Mouse (Mus musculus) midbrain, embryonic 16.5 days (tissue): ENCODE measurements around the gene Ccdc113. TPM values are rescaled to one million over a fixed set of nuclear protein-coding genes. Genes with fewer than 3 reads are reported as not detected.

Source experiments
- ATAC-seq: fragments of 200-750 bp; cut with Nextera tagmentation; 2 replicates; pipeline ENCODE4 v1.8.0; 2017; ENCODE audit warnings: moderate TSS enrichment
- H3K27ac ChIP-seq: fragments of 300-500 bp; sonication (generic); 2 replicates; pipeline ENCODE4 v1.5.1; 2014; ENCODE audit warnings: mild to moderate bottlenecking, low read length, mixed read lengths
- H3K27me3 ChIP-seq: fragments of 300-500 bp; sonication (generic); 2 replicates; pipeline ENCODE4 v1.6.1; 2014; ENCODE audit warnings: low read depth, low read length, mixed read lengths; ENCODE audit not compliant: control insufficient read depth, insufficient read depth
- H3K36me3 ChIP-seq: fragments of 300-500 bp; sonication (generic); 2 replicates; pipeline ENCODE4 v1.6.1; 2014; ENCODE audit warnings: mild to moderate bottlenecking, low read length, moderate library complexity, mixed read lengths; ENCODE audit not compliant: control insufficient read depth, insufficient read depth
- H3K4me1 ChIP-seq: fragments of 300-500 bp; sonication (generic); 2 replicates; pipeline ENCODE4 v1.6.1; 2014; ENCODE audit warnings: mild to moderate bottlenecking, low read length, mixed read lengths; ENCODE audit not compliant: control insufficient read depth, insufficient read depth
- H3K4me2 ChIP-seq: fragments of 300-500 bp; sonication (generic); 2 replicates; pipeline ENCODE4 v1.6.1; 2014; ENCODE audit warnings: mild to moderate bottlenecking, low read length, mixed read lengths
- H3K4me3 ChIP-seq: fragments of 300-500 bp; sonication (generic); 2 replicates; pipeline ENCODE4 v1.5.1; 2014; ENCODE audit warnings: low read depth, mild to moderate bottlenecking, low read length, moderate library complexity, mixed read lengths
- H3K9ac ChIP-seq: fragments of 300-500 bp; sonication (generic); 2 replicates; pipeline ENCODE4 v1.6.1; 2014; ENCODE audit warnings: low read depth, low read length, mixed read lengths
- H3K9me3 ChIP-seq: fragments of 300-500 bp; sonication (generic); replicated peaks from 2 replicates; pipeline ENCODE4 v1.6.1; 2014; ENCODE audit warnings: mild to moderate bottlenecking, low read length, mixed read lengths; ENCODE audit not compliant: control insufficient read depth, poor library complexity, severe bottlenecking
- WGBS: fragments of 180-500 bp; shearing (Covaris S2); extraction: QIAGEN DNeasy Blood & Tissue Kit; methylation state at CpG from one replicate; pipeline ENCODE4 v1.1.7; 2014; 5-methylcytosine and 5-hydroxymethylcytosine counted together
- polyA plus RNA-seq: library from polyadenylated mRNA; unstranded; fragments of >200 nt; fragmentation: Nextera tagmentation; extraction: Ambion mirVana; gene quantifications from 2 replicates; pipeline ENCODE4 v1.2.1, GENCODE M21; 2015

Gene Ccdc113
- 2.4 and 2.7 TPM in 2 replicates for polyA plus RNA-seq

DNA sequence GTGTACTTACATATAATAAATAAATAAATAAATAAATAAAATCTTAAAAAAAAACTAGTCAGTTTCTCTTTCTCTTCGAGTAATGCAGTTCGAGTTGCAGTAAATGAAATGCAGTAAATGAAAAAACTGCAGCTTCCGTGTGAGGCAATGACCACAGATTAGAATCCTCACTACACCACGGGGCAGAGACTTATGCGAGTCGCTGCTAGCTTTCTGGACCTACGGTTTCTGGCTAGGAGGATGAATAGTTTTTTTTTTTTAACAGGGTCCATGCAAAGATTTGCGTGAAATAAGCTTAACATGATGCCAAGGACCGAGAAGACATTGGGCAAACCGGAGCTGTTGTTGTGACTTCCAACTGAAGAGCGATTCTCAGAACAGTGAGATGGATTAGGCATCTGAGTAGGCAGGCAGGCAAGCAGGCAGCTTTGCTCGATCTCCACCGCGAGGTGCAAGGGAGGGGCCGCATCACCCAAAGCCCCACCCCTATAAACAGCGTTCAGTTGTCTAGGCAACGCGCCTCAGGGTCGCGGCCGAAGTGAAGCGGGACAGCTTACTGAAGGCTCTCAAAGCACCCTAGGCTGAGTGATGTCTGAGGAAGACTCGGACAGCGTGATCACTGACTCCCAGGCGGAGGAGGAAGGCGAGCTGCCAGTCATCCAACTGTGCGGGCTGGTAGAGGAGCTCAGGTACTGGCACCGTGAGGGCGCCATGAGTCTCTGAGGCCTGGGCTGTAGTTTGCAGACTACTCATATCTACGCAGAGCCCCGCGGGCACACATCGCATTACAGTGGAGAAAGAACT lies at the start of gene Ccdc113:
Ccdc113 (plus strand) TSS at position 502 of the 804 bp plus-strand sequence.
- Histone ChIP-seq H3K27me3 (no peaks in the 10 kb centered on the region), H3K27ac (no peak within 1 kb of the TSS), H3K36me3 (no peaks in the 10 kb centered on the region), H3K9me3 (no peaks in the 10 kb centered on the region), H3K9ac (peak within 1 kb of the TSS; percentile 61), H3K4me2 (peak within 1 kb of the TSS; percentile 70), H3K4me1 (peaks cover 4% of the 10 kb centered on the region; the same call in 1 of the 2 replicates), H3K4me3 (peak within 1 kb of the TSS; percentile 46)
- ATAC-seq: peak; percentile 92
- WGBS: 4% methylated on average over 33 of the region's 33 CpGs

DNA sequence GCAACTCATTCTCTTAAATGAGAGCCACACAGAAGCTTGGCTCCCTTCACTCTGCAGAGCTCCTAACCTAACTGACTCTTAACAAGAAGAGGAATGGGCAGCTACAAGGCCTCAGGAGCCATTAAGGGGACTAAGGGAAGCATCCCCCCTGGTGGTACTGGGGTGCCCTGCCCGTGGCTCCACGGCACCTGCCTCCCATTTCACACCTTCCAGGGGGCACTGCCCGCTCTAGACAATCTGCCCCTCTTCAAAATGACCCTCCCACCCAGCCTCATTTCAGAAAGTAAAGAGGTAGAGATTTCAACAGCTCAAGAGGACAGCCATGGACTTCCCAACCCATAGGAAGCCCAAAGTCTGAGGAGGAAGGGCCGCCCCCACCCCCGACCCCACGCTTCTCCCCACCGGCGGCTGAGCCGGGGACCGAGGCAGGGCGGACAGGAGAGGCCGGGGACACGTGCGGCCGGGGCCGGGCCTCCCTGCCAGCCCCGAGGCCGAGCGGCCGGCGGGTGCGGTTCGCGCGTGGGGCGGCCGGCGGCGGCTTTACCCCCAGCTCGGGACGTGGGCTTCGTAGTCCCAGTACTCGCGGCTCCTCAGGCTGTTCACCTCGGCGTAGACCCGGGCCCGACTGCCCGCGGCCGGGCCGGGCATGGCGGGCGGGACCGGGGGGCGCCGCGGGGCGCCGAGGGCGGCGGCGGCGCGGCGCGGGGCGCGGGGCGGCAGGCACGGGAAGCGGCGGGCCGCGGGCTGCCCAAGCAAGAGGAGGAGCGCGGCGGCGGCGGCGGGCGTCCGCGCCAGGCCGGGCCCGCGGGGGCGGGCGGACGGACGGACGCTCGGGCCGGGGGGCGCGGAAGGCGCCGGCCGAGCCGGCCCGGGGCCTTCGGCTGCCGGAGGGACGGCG lies 45.8 kb upstream of the Ccdc113 start:
- Histone ChIP-seq H3K4me3 (peak overlapping the region; percentile 98), H3K9ac (peak overlapping the region; percentile 92), H3K9me3 (no peaks in the 10 kb centered on the region), H3K4me2 (peak overlapping the region; percentile 91), H3K36me3 (peaks cover 15% of the 10 kb centered on the region; the same call in 1 of the 2 replicates), H3K27ac (peak overlapping the region; percentile 67), H3K27me3 (no peaks in the 10 kb centered on the region), H3K4me1 (peaks cover 16% of the 10 kb centered on the region)
- WGBS: under 1% methylated on average over 50 of the region's 95 CpGs
- ATAC-seq: peak; percentile 38; the same call in 1 of the 2 replicates

DNA sequence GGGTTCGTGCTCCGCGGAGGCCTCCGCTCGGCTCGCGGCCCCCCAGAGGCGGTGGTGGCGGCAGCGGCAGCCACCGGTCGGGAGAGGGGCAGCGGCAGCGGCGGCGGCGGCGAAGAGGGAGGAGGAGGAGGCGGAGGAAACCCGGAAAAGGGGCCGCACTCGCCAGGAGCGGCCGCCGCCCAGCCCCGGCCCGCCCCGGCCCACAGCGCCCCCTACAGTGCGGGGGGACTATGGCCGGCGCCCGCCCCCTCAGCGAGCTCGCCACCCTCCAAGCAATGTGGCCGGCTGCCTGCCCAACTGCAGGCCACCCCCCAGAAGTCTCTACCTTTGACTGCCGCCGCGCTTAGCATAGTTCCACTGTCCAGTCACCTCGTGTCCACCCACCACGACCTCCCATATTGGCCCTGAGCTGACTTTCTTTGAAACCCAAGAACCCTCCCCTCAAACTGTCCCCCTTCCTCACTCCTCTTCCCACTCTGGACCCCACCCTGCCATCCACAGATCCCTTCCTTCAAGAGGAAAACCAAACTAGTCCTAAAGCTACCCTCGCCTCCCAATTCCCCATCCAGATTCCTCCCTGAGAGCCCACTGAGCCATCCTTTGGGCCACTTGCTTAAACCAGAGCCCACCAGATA lies 45.1 kb upstream of the Ccdc113 start:
- H3K36me3 ChIP-seq: peaks cover 10% of the 10 kb centered on the region; the same call in 1 of the 2 replicates
- H3K27me3 ChIP-seq: no peaks in the 10 kb centered on the region
- H3K4me3 ChIP-seq: peak overlapping the region; percentile 98
- peak overlapping the region; percentile 67 for H3K27ac ChIP-seq
- no peaks in the 10 kb centered on the region for H3K9me3 ChIP-seq
- H3K9ac ChIP-seq: peak overlapping the region; percentile 92
- ATAC-seq: peak; percentile 90
- 3% methylated on average over 18 of the region's 42 CpGs for WGBS
- H3K4me1 ChIP-seq: peaks cover 16% of the 10 kb centered on the region
- H3K4me2 ChIP-seq: peak overlapping the region; percentile 75

DNA sequence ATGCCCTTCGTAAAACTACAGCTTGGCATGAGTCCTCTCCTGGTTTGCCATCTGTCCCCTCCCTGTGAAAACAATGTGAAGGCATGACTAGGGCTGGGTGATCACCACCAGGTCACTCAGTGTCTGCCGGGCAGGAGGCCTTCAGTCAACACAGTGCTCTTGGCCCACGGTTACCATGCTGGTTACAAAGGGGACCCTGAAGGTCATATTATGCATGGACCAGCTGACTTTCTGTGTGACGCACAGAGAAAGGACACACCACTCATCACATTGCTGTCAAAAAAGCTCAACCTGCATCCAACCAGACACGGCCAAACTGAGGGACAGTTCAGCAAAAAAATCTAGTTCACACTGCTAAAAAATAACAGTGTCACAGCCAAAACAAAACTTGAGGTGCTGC lies 43.9 kb upstream of the Ccdc113 start, which contains the start of gene Csnk2a2:
Csnk2a2 (minus strand) TSS at position 34 of the 400 bp plus-strand sequence.
- no peak for ATAC-seq
- Histone ChIP-seq H3K9ac (peak within 1 kb of the TSS; percentile 92), H3K27me3 (no peaks in the 10 kb centered on the region), H3K4me2 (peak within 1 kb of the TSS; percentile 75), H3K4me3 (peak within 1 kb of the TSS; percentile 98), H3K4me1 (peaks cover 16% of the 10 kb centered on the region), H3K9me3 (no peaks in the 10 kb centered on the region), H3K27ac (peak within 1 kb of the TSS; percentile 53; the same call in 1 of the 2 replicates), H3K36me3 (peaks cover 5% of the 10 kb centered on the region; the same call in 1 of the 2 replicates)
- WGBS: 88% methylated on average over 5 of the region's 5 CpGs

DNA sequence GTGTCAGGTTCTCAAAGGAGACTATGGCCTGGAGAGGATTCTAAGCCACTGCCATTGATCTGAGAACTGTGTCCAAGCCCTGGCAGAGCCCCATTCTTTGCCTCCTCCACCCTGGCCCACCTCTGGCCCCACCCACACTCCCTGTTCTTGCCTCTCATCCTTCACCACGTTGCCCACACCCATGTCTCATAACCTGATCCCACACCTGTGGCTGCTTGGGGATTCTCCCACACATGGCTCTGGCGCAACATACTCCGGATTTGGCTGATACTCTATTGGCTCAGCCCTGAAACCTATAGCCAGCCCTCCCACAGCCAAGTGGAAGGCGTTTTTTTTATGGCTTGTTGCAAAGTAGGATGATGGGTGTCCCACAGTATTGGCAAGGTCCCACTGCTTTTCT lies 41.8 kb upstream of the Ccdc113 start:
- H3K27ac ChIP-seq: no peak overlapping the region
- H3K36me3 ChIP-seq: no peaks in the 10 kb centered on the region
- no peak overlapping the region for H3K4me2 ChIP-seq
- peaks cover 8% of the 10 kb centered on the region for H3K4me1 ChIP-seq
- H3K9ac ChIP-seq: no peak overlapping the region
- H3K27me3 ChIP-seq: no peaks in the 10 kb centered on the region
- no peaks in the 10 kb centered on the region for H3K9me3 ChIP-seq
- no peak overlapping the region for H3K4me3 ChIP-seq
- WGBS: 69% methylated on average over 4 of the region's 4 CpGs
- no peak for ATAC-seq

DNA sequence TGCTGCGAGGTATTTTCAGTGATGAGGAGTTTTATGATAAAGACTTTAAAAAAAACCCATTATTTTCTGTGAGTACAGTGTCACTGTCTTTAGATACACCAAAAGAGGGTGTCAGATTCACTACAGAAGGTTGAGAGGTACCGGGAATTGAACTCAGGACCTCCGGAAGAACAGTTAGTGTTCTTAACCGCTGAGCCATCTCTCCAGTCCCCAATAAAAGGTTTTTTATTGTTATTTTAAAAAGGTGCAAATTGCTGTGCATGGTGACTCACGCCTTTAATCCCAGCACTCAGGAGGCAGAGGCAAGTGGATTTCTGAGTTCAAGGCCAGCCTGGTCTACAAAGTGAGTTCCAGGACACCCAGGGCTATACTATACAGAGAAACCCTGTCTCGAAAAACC lies 38.4 kb upstream of the Ccdc113 start:
- WGBS: 87% methylated on average over 6 of the region's 6 CpGs
- no peaks in the 10 kb centered on the region for H3K27me3 ChIP-seq
- no peak for ATAC-seq
- no peaks in the 10 kb centered on the region for H3K9me3 ChIP-seq
- H3K4me3 ChIP-seq: no peak overlapping the region
- no peak overlapping the region for H3K9ac ChIP-seq
- no peaks in the 10 kb centered on the region for H3K36me3 ChIP-seq
- H3K27ac ChIP-seq: no peak overlapping the region
- no peaks in the 10 kb centered on the region for H3K4me1 ChIP-seq
- H3K4me2 ChIP-seq: no peak overlapping the region

DNA sequence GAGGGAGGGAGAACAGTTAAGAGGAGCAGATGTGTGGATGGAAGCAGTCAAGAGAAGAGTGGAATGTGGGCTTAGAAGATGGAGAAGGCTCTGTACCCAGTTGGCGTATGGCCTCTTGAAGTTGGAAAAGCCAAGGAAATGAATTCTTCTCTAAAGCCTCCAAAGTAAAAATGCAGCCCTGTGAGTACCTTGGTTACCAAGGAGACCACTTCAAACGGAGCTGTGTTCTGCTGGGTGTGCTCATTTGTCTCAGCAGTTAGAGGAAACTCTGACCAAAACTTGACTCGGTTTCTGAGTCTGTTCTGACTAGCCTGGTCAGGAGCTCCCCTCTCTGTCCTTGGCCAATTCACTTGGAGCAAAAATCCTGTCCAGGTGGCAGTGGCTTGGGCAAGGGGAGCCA lies 37.5 kb upstream of the Ccdc113 start:
- no peak overlapping the region for H3K9ac ChIP-seq
- H3K27ac ChIP-seq: no peak overlapping the region
- WGBS: 40% methylated on average over 3 of the region's 3 CpGs
- H3K4me2 ChIP-seq: no peak overlapping the region
- H3K4me1 ChIP-seq: no peaks in the 10 kb centered on the region
- no peaks in the 10 kb centered on the region for H3K9me3 ChIP-seq
- H3K36me3 ChIP-seq: no peaks in the 10 kb centered on the region
- no peak for ATAC-seq
- H3K27me3 ChIP-seq: no peaks in the 10 kb centered on the region
- H3K4me3 ChIP-seq: no peak overlapping the region

DNA sequence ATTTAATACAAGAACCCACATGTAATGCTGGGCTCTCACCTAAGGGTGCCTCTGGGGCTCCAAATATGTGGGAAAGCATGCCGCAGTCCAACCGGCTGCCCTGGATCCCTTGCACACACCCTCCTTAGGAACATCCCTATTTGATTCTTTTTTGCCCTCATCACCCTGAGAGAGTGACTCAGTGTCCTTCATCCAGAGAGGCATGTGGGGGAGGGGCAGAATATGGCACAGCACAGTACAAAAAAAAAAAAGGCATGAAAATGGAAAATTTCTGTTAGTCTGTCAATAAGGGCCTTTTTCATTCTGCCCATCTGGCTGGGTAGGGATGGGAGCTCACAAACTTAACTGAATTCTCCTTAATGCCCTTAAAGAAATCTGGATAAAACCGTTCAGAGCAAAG lies 36.1 kb upstream of the Ccdc113 start:
- no peak overlapping the region for H3K4me3 ChIP-seq
- no peaks in the 10 kb centered on the region for H3K4me1 ChIP-seq
- H3K27me3 ChIP-seq: no peaks in the 10 kb centered on the region
- H3K36me3 ChIP-seq: no peaks in the 10 kb centered on the region
- H3K9ac ChIP-seq: no peak overlapping the region
- no peak overlapping the region for H3K27ac ChIP-seq
- H3K9me3 ChIP-seq: no peaks in the 10 kb centered on the region
- H3K4me2 ChIP-seq: no peak overlapping the region
- WGBS: 84% methylated on average over 3 of the region's 3 CpGs
- no peak for ATAC-seq
